ENCODE assay signal across 8 mouse cellular contexts in the genomic region with DNA sequence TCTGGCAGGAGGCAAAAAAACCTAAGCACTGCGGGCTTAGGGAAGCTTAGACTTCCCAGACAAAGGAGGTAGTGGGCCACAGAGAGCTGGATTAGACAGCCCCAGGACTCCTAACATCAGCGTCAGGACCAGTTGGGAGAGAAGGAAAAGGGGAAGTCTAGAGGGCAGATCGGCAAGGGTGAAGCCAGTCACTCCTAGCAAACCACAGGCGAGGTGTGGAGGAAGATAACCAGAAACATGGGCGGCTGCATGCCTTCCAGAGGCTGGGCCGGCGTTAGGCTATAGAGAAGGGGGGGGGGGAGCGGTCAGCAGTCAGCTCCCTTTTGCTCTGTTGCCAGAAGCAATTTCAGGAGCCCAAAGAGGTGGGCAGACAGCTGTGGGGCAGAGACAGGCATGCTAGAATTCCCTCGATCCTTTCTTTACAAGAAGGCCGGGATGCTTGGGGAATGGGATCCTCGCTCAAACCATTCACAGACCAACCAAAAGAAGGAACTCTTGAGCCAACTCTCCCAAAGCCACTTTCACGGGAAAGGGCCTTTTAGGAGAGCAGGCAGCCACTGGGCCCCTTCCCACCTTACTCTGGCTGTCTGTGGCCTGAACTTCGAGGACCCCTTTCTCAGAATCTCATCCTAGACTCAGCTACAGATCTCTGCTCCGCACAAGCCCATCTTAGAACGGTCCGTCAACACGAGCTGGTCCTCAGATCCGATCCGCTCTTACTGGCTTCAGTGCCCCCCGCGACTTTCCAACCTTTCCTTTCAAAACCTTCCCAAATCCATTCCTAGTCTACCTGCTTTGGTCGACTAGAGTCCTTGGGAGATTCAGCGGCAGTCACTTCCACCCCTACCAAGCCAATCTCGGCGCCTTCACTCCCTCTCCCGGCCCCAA. TPM values are rescaled to one million over a fixed set of nuclear protein-coding genes. Genes with fewer than 3 reads are reported as not detected.
DNase-seq lines count a peak whose midpoint lies in the region; ATAC-seq lines count a peak whose summit lies in the region.

No protein-coding gene starts in this region.

- no peak for DNase-seq in kidney, postnatal 10 days
- peak; percentile 92 for DNase-seq in MEL-GATA-1-ER (ENCODE audit: extremely low read depth, low read depth)
- DNase-seq in embryonic facial prominence, embryonic 11.5 days (ENCODE audit: low spot score) = peak; percentile 43
- DNase-seq in midbrain, embryonic 10.5 days (ENCODE audit: low spot score) = peak; percentile 47
- DNase-seq in right cerebral cortex, postnatal 10 days (ENCODE audit: low spot score in 2 of 2) = no peak
- DNase-seq in left cerebral cortex, postnatal 4 days = no peak

- peak overlapping the region; percentile 90 for H3K27ac ChIP-seq in kidney, embryonic 14.5 days (ENCODE audit: low read depth, low read length)
- H3K27ac ChIP-seq in embryonic facial prominence, embryonic 11.5 days (replicated peaks; ENCODE audit: low read depth, low read length) = peak overlapping the region; percentile 65
- peak overlapping the region; percentile 97 for H3K27ac ChIP-seq in hindbrain, embryonic 13.5 days
- H3K27ac ChIP-seq in midbrain, embryonic 10.5 days (replicated peaks) = peak overlapping the region; percentile 96

- H3K4me2 ChIP-seq in kidney, embryonic 14.5 days (replicated peaks; ENCODE audit: low read depth, low read length) = peak overlapping the region; percentile 71
- H3K4me2 ChIP-seq in embryonic facial prominence, embryonic 11.5 days (ENCODE audit: low read depth, low read length) = peak overlapping the region; percentile 88
- H3K4me2 ChIP-seq in hindbrain, embryonic 13.5 days = peak overlapping the region; percentile 78

- intact Hi-C loops in left cerebral cortex, postnatal 4 days (cut with DNase I) = no loop called here

- H3K9ac ChIP-seq in kidney, embryonic 14.5 days (ENCODE audit: low read depth, low read length) = peak overlapping the region; percentile 84
- H3K9ac ChIP-seq in embryonic facial prominence, embryonic 11.5 days (replicated peaks; ENCODE audit: low read length) = peak overlapping the region; percentile 96
- peak overlapping the region; percentile 99 for H3K9ac ChIP-seq in hindbrain, embryonic 13.5 days

- peaks cover 32% of the 10 kb centered on the region for H3K4me1 ChIP-seq in kidney, embryonic 14.5 days (ENCODE audit: control insufficient read depth, insufficient read depth, low read length)
- H3K4me1 ChIP-seq in embryonic facial prominence, embryonic 11.5 days (ENCODE audit: control insufficient read depth, insufficient read depth, low read length) = no peaks in the 10 kb centered on the region; the same call in 1 of the 2 replicates
- peaks cover 43% of the 10 kb centered on the region for H3K4me1 ChIP-seq in hindbrain, embryonic 13.5 days (replicated peaks)
- peaks cover 60% of the 10 kb centered on the region for H3K4me1 ChIP-seq in midbrain, embryonic 10.5 days

- H3K36me3 ChIP-seq in kidney, embryonic 14.5 days (ENCODE audit: control insufficient read depth, insufficient read depth, low read length) = no peaks in the 10 kb centered on the region
- H3K36me3 ChIP-seq in embryonic facial prominence, embryonic 11.5 days (replicated peaks; ENCODE audit: control insufficient read depth, insufficient read depth, low read depth, low read length) = no peaks in the 10 kb centered on the region; the same call in 1 of the 2 replicates
- H3K36me3 ChIP-seq in hindbrain, embryonic 13.5 days = peaks cover 5% of the 10 kb centered on the region; the same call in 1 of the 2 replicates
- H3K36me3 ChIP-seq in midbrain, embryonic 10.5 days = peaks cover 30% of the 10 kb centered on the region

- peak overlapping the region; percentile 85 for H3K4me3 ChIP-seq in kidney, embryonic 14.5 days (ENCODE audit: low read length)
- peak overlapping the region; percentile 84 for H3K4me3 ChIP-seq in embryonic facial prominence, embryonic 11.5 days (ENCODE audit: low read depth, low read length)
- peak overlapping the region; percentile 91 for H3K4me3 ChIP-seq in hindbrain, embryonic 13.5 days
- H3K4me3 ChIP-seq in midbrain, embryonic 10.5 days = peak overlapping the region; percentile 92

- no peaks in the 10 kb centered on the region for H3K9me3 ChIP-seq in kidney, embryonic 14.5 days (ENCODE audit: control insufficient read depth, low read length)
- H3K9me3 ChIP-seq in embryonic facial prominence, embryonic 11.5 days (replicated peaks; ENCODE audit: control insufficient read depth, low read length) = no peaks in the 10 kb centered on the region
- H3K9me3 ChIP-seq in hindbrain, embryonic 13.5 days = no peaks in the 10 kb centered on the region
- H3K9me3 ChIP-seq in midbrain, embryonic 10.5 days (replicated peaks) = no peaks in the 10 kb centered on the region

- ATAC-seq in kidney, embryonic 14.5 days (ENCODE audit: low FRiP score, low TSS enrichment) = peak; percentile 45
- no peak for ATAC-seq in embryonic facial prominence, embryonic 11.5 days (replicated peaks; ENCODE audit: insufficient number of reproducible peaks, low FRiP score, low TSS enrichment, low read depth)
- peak; percentile 57 for ATAC-seq in hindbrain, embryonic 13.5 days (ENCODE audit: low FRiP score)

- WGBS in kidney, embryonic 14.5 days = 3% methylated on average over 26 of the region's 26 CpGs
- WGBS in embryonic facial prominence, embryonic 11.5 days = under 1% methylated on average over 26 of the region's 26 CpGs
- under 1% methylated on average over 25 of the region's 26 CpGs for WGBS in hindbrain, embryonic 13.5 days
- WGBS in midbrain, embryonic 10.5 days = under 1% methylated on average over 26 of the region's 26 CpGs

- no peaks in the 10 kb centered on the region for H3K27me3 ChIP-seq in kidney, embryonic 14.5 days (ENCODE audit: control insufficient read depth, insufficient read depth, low read length)
- H3K27me3 ChIP-seq in embryonic facial prominence, embryonic 11.5 days (ENCODE audit: control insufficient read depth, insufficient read depth, low read length) = no peaks in the 10 kb centered on the region
- H3K27me3 ChIP-seq in hindbrain, embryonic 13.5 days = no peaks in the 10 kb centered on the region
- no peaks in the 10 kb centered on the region; the same call in 1 of the 2 replicates for H3K27me3 ChIP-seq in midbrain, embryonic 10.5 days (ENCODE audit: low read depth, poor library complexity, severe bottlenecking)

RNA-seq across cellular contexts. Expression of gene Vps37b, which starts 0.8 kb away (rescaled TPM):
- polyA plus RNA-seq in kidney, embryonic 14.5 days (2014; fragmentation: Nextera tagmentation; extraction: Ambion mirVana) = 20.2 and 27.6 TPM in 2 replicates
- 29.2 and 31.3 TPM in 2 replicates for polyA plus RNA-seq in embryonic facial prominence, embryonic 11.5 days (2014; fragmentation: Nextera tagmentation; extraction: Ambion mirVana)
- 79.3 and 84.7 TPM in 2 replicates for polyA plus RNA-seq in hindbrain, embryonic 13.5 days (2015; fragmentation: Nextera tagmentation; extraction: Ambion mirVana)
- polyA plus RNA-seq in midbrain, embryonic 10.5 days (2016; fragmentation: Nextera tagmentation; extraction: Ambion mirVana) = 58.1 and 69.2 TPM in 2 replicates
- 10 to 100 TPM; 46.2 to 49.9 TPM for total RNA-seq in left cerebral cortex, postnatal 4 days (2021)

RNA-seq across cellular contexts. Expression of gene Hip1r, which starts 57.9 kb away (rescaled TPM):
- 11.0 and 13.0 TPM in 2 replicates for polyA plus RNA-seq in kidney, embryonic 14.5 days (2014; fragmentation: Nextera tagmentation; extraction: Ambion mirVana)
- polyA plus RNA-seq in embryonic facial prominence, embryonic 11.5 days (2014; fragmentation: Nextera tagmentation; extraction: Ambion mirVana) = 3.0 and 5.0 TPM in 2 replicates
- 21.4 and 25.5 TPM in 2 replicates for polyA plus RNA-seq in hindbrain, embryonic 13.5 days (2015; fragmentation: Nextera tagmentation; extraction: Ambion mirVana)
- polyA plus RNA-seq in midbrain, embryonic 10.5 days (2016; fragmentation: Nextera tagmentation; extraction: Ambion mirVana) = 6.6 and 9.2 TPM in 2 replicates
- total RNA-seq in left cerebral cortex, postnatal 4 days (2021) = 10 to 100 TPM; 83.2 to 84.8 TPM

Comparison
In these comparisons a context has a peak if more than half of its experiments do, and no peak if none do; other contexts are left out.
1. DNase-seq: peak in MEL-GATA-1-ER (single experiment), embryonic facial prominence, embryonic 11.5 days (single experiment) and midbrain, embryonic 10.5 days (single experiment); none in kidney, postnatal 10 days (single experiment), right cerebral cortex, postnatal 10 days (0 of 2) and left cerebral cortex, postnatal 4 days (single experiment).
2. Peak in every context shown above with its lines, with median percentiles within 50 percentile points of each other: H3K27ac ChIP-seq, H3K4me2 ChIP-seq, H3K4me3 ChIP-seq and H3K9ac ChIP-seq.